Mouse (Mus musculus) megakaryocyte progenitor cell, adult 5-6 weeks (primary cell): ENCODE measurements at regions not wholly inside any gene's neighbourhood (a gene's known extent, or its start where the extent isn't known, plus 50 kb on each side); places are given as distances from the start of the nearest gene placed in this dataset.

Experiments
- ATAC-seq: replicated peaks from 2 replicates; pipeline ENCODE4 v1.8.0; 2016; ENCODE audit warnings: mild to moderate bottlenecking, moderate TSS enrichment, inconsistent platforms; ENCODE audit not compliant: poor library complexity

- ATAC-seq: no peak
Observed at GRCm38 (mm10) chr4:142485784-142486423, 246.7 kb upstream of the Kazn start.

DNA sequence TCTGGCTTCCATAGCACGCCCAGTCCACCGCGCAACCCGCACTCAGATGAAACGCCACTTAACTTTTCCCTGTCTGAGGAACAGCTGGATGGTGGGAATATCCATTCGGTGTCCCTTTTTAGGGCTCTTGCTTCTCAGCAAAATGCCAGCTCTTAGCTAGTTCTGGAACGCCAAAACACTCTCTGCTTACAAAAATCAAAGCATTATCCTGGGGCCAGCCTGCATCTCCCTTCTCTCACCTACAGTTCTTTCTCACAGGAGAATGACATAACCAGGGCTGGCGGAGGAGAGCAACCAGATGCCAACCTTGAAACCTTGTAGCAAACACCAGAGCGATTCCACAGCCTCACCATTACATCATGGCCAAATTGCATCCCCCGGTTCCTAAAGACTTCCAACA, 236.4 kb upstream of the Kazn start:
- ATAC-seq: no peak

- ATAC-seq: no peak
Observed at GRCm38 (mm10) chr4:142474626-142475025, 235.4 kb upstream of the Kazn start.

DNA sequence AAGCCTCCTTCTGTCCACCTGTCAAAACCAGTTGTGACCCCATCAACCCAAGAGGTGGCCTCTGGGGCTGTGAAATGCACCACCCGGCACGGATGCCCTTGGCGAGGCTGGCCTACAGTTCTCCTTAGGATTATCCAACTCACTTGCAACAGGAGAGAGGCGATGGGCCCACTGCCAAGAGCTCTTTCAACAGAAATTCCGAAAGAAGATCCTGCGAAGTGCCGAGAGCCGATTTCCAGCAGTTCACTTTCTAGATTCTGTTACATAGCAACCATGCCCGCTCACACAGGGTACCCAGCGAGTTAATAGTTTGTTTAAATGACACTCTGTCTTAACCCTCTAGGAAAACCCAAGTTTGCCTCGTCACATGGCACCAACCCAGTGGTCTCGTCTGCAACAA, 234.8 kb upstream of the Kazn start:
- no peak for ATAC-seq

DNA sequence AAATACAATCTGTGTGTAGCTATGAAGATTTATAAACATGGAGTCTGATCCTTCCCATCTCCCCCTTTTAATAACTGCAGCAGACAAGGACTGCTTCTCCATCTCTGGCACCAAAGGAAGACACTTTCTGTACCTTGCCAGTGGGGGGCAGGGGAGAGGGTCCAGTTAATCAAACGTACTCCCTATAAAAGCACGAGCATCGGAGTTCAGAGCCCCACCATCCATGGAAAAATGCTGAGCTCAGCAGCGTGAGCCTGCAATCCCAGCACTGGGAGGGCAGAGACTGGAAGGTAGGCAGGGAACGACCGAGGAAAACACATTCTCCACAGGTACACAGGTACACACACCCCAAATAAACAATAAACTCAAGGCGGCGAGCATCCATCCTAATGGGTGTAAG, 234.1 kb upstream of the Kazn start:
- no peak for ATAC-seq

DNA sequence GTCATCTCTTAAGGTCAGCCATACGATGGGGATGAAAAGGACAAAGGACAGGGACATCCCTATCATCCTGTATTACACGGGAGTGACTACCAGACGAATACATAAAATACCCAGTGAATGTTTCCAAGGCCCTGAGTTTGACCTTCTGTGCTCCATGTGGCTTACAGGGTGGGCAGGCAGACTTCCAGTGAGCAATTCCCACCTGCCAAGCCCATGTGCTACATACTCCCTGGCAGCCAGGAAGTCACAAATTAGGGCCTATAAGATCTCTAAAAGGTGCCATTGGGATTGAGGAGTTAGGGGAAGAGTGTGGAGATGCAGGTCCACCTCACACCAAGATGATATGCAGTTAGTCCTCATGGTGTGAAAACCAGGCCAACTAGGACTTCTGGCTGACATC, 233.1 kb upstream of the Kazn start:
- ATAC-seq: no peak

DNA sequence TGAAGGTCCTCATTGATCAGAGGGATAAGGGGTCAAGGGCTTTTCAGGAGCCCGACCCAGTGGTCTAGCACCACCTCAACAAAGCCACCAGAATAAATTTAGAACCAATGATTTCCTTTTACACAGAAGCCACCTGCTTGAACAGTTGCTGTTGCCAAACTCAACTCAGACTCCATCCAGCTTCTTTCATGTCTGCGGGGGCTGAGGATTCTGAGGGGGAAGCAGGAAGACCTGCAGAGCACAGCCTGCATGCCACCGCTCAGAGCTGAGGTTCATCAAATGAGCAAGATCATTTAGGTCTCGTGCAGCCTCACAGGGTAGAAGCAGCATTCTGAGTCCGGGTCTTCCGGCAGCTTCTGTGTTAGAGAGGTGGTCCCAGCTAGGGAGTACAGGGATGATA, 231.6 kb upstream of the Kazn start:
- no peak for ATAC-seq

DNA sequence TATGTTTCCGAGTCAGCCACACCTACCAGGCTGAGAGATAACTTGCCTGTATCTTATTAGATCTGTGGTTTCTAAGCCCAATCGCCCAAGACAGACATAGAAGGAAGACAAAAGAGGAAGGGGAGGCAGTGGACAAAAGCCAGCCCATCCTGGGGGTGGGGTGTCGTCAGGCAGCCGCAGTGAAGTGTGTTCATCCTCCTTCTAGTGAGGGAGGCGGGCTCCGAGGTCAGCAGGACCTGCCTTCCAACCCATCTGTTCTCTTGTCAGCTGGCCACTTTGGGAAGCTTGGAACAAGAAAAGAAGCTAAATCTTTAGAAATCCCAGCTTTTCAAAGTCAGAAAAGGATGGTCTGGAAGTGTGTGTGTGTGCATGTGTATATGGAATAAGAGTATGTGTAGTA, 228.7 kb upstream of the Kazn start:
- ATAC-seq: no peak

DNA sequence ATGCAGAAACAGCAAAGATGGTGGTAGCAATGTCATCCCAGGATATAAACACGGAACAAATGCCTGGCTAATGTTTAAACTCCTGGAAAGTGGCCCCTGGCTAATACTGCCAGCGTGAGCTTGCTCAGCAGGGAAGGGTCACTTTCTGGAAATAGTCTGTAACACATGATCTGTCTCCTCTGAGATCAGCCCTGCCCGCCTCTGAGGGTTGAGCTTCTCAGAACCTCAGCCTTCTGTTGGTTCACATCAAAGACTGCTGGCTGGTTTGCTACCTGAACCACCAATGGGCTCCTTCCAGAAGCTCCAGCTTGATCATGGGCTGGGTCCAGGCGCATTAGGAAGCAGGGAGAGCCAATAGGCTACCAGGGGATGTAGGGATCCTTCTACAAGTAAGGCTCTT, 226.0 kb upstream of the Kazn start:
- ATAC-seq: no peak

GRCm38 (mm10) chr4:142464066-142464465, 224.9 kb upstream of the Kazn start:
- no peak for ATAC-seq

GRCm38 (mm10) chr4:142460468-142461086, 221.4 kb upstream of the Kazn start:
- no peak for ATAC-seq

- ATAC-seq: no peak
Observed at GRCm38 (mm10) chr4:142452614-142453013, 213.4 kb upstream of the Kazn start.

GRCm38 (mm10) chr4:142450884-142451283, 211.7 kb upstream of the Kazn start:
- ATAC-seq: no peak

GRCm38 (mm10) chr4:142449713-142450112, 210.5 kb upstream of the Kazn start:
- no peak for ATAC-seq

GRCm38 (mm10) chr4:142449198-142449702, 210.0 kb upstream of the Kazn start:
- ATAC-seq: no peak

- ATAC-seq: no peak
Observed at GRCm38 (mm10) chr4:142447529-142447928, 208.3 kb upstream of the Kazn start.

- ATAC-seq: no peak
Observed at GRCm38 (mm10) chr4:142441045-142441444, 201.8 kb upstream of the Kazn start.

- no peak for ATAC-seq
Observed at GRCm38 (mm10) chr4:142439450-142440183, 200.4 kb upstream of the Kazn start.

- no peak for ATAC-seq
Observed at GRCm38 (mm10) chr4:142424596-142424995, 185.4 kb upstream of the Kazn start.

- ATAC-seq: no peak
Observed at GRCm38 (mm10) chr4:142420427-142420826, 181.2 kb upstream of the Kazn start.

- no peak for ATAC-seq
Observed at GRCm38 (mm10) chr4:142414874-142415273, 175.7 kb upstream of the Kazn start.

DNA sequence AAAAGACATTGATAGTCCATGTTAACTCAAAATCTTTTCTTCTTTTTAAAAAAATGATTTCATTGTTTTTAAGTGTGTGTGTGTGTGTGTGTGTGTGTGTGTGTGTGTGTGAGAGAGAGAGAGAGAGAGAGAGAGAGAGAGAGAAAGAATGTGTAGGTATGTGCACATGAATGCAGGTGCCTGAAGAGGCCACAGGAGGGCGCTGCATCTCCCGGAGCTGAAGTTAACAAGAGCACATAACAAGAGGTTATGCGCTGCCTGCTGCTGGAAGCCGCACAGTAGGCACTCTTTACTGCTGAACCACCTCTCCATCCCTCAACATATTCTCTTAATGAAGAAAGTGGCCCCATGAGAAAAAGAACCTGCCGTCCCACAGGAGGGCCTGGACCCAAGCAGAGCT, 172.6 kb upstream of the Kazn start:
- no peak for ATAC-seq
